Mouse (Mus musculus): Measurements from ENCODE around the gene Msi2.

- TF ChIP-seq CTCF (IDR thresholded peaks at IDR 0.05; ENCODE audit: low read depth, low read length) = no peak
- TF ChIP-seq GATA2 (IDR thresholded peaks at IDR 0.05; ENCODE audit: borderline replicate concordance, low read depth, low read length) = no peak
- no peak for TF ChIP-seq TAL1 (conservative IDR thresholded peaks at IDR 0.05; ENCODE audit: low read depth, low read length)
- TF ChIP-seq GATA1 (IDR thresholded peaks at IDR 0.05; ENCODE audit: borderline replicate concordance, low read length) = no peak
- no peak for TF ChIP-seq POLR2AphosphoS5 (IDR thresholded peaks at IDR 0.05; ENCODE audit: insufficient replicate concordance, low read depth, low read length)
Observed at GRCm38 (mm10) chr11:88581375-88581774, 136.9 kb downstream of the Msi2 start.
